Mouse (Mus musculus) midbrain, embryonic 16.5 days (tissue): ENCODE measurements around the gene Elp4. TPM values are rescaled to one million over a fixed set of nuclear protein-coding genes. Genes with fewer than 3 reads are reported as not detected.

Experiments
- ATAC-seq: fragments of 200-750 bp; cut with Nextera tagmentation; 2 replicates; pipeline ENCODE4 v1.8.0; 2017; ENCODE audit warnings: moderate TSS enrichment
- H3K27ac ChIP-seq: fragments of 300-500 bp; sonication (generic); 2 replicates; pipeline ENCODE4 v1.5.1; 2014; ENCODE audit warnings: mild to moderate bottlenecking, low read length, mixed read lengths
- H3K27me3 ChIP-seq: fragments of 300-500 bp; sonication (generic); 2 replicates; pipeline ENCODE4 v1.6.1; 2014; ENCODE audit warnings: low read depth, low read length, mixed read lengths; ENCODE audit not compliant: control insufficient read depth, insufficient read depth
- H3K36me3 ChIP-seq: fragments of 300-500 bp; sonication (generic); 2 replicates; pipeline ENCODE4 v1.6.1; 2014; ENCODE audit warnings: mild to moderate bottlenecking, low read length, moderate library complexity, mixed read lengths; ENCODE audit not compliant: control insufficient read depth, insufficient read depth
- H3K4me1 ChIP-seq: fragments of 300-500 bp; sonication (generic); 2 replicates; pipeline ENCODE4 v1.6.1; 2014; ENCODE audit warnings: mild to moderate bottlenecking, low read length, mixed read lengths; ENCODE audit not compliant: control insufficient read depth, insufficient read depth
- H3K4me2 ChIP-seq: fragments of 300-500 bp; sonication (generic); 2 replicates; pipeline ENCODE4 v1.6.1; 2014; ENCODE audit warnings: mild to moderate bottlenecking, low read length, mixed read lengths
- H3K4me3 ChIP-seq: fragments of 300-500 bp; sonication (generic); 2 replicates; pipeline ENCODE4 v1.5.1; 2014; ENCODE audit warnings: low read depth, mild to moderate bottlenecking, low read length, moderate library complexity, mixed read lengths
- H3K9ac ChIP-seq: fragments of 300-500 bp; sonication (generic); 2 replicates; pipeline ENCODE4 v1.6.1; 2014; ENCODE audit warnings: low read depth, low read length, mixed read lengths
- H3K9me3 ChIP-seq: fragments of 300-500 bp; sonication (generic); replicated peaks from 2 replicates; pipeline ENCODE4 v1.6.1; 2014; ENCODE audit warnings: mild to moderate bottlenecking, low read length, mixed read lengths; ENCODE audit not compliant: control insufficient read depth, poor library complexity, severe bottlenecking
- WGBS: fragments of 180-500 bp; shearing (Covaris S2); extraction: QIAGEN DNeasy Blood & Tissue Kit; methylation state at CpG from one replicate; pipeline ENCODE4 v1.1.7; 2014; 5-methylcytosine and 5-hydroxymethylcytosine counted together
- polyA plus RNA-seq: library from polyadenylated mRNA; unstranded; fragments of >200 nt; fragmentation: Nextera tagmentation; extraction: Ambion mirVana; gene quantifications from 2 replicates; pipeline ENCODE4 v1.2.1, GENCODE M21; 2015

Elp4 gene
- polyA plus RNA-seq, 1 experiment from 2014 or later: 41.3 TPM

GRCm38 (mm10) chr2:105815170-105815569 is 89.2 kb downstream of the Elp4 start:
- Histone ChIP-seq H3K27ac (no peak overlapping the region), H3K9ac (no peak overlapping the region), H3K4me3 (no peak overlapping the region), H3K4me1 (0 out of 2 replicates have a peak, but pooled peaks cover 2% of the 10 kb centered on the region), H3K27me3 (no peaks in the 10 kb centered on the region), H3K36me3 (no peaks in the 10 kb centered on the region), H3K9me3 (no peaks in the 10 kb centered on the region), H3K4me2 (no peak overlapping the region)
- WGBS: 71% methylated on average over 3 of the region's 3 CpGs
- no peak for ATAC-seq

- H3K9me3 ChIP-seq: no peaks in the 10 kb centered on the region
These were observed 91.3 kb downstream of the Elp4 start for GRCm38 (mm10) chr2:105813041-105813440.

GRCm38 (mm10) chr2:105810286-105810685 is 94.1 kb downstream of the Elp4 start:
- H3K4me3 ChIP-seq: no peak overlapping the region
- no peaks in the 10 kb centered on the region; the same call in 1 of the 2 replicates for H3K27me3 ChIP-seq
- H3K4me1 ChIP-seq: 0 out of 2 replicates have a peak, but pooled peaks cover 2% of the 10 kb centered on the region
- no peak for ATAC-seq
- no peaks in the 10 kb centered on the region for H3K36me3 ChIP-seq
- 87% methylated on average over 2 of the region's 2 CpGs for WGBS
- H3K9me3 ChIP-seq: no peaks in the 10 kb centered on the region
- no peak overlapping the region for H3K27ac ChIP-seq
- H3K4me2 ChIP-seq: no peak overlapping the region
- no peak overlapping the region for H3K9ac ChIP-seq

More at GRCm38 (mm10) chr2:105813041-105813440, 91.3 kb downstream of the Elp4 start:
- Histone ChIP-seq H3K27me3 (no peaks in the 10 kb centered on the region), H3K36me3 (no peaks in the 10 kb centered on the region), H3K4me3 (no peak overlapping the region), H3K4me1 (0 out of 2 replicates have a peak, but pooled peaks cover 2% of the 10 kb centered on the region), H3K9ac (no peak overlapping the region), H3K4me2 (no peak overlapping the region), H3K27ac (no peak overlapping the region)
- ATAC-seq: peak; percentile 71
- 35% methylated on average over 3 of the region's 3 CpGs for WGBS

GRCm38 (mm10) chr2:105806571-105806970 is 97.8 kb downstream of the Elp4 start:
- H3K9me3 ChIP-seq: no peaks in the 10 kb centered on the region
- 83% methylated on average over 2 of the region's 2 CpGs for WGBS
- H3K36me3 ChIP-seq: no peaks in the 10 kb centered on the region

GRCm38 (mm10) chr2:105806047-105806446 is 98.3 kb downstream of the Elp4 start:
- no peak overlapping the region for H3K4me3 ChIP-seq
- ATAC-seq: no peak
- WGBS: 86% methylated on average over 4 of the region's 4 CpGs

More at GRCm38 (mm10) chr2:105806571-105806970, 97.8 kb downstream of the Elp4 start:
- H3K4me1 ChIP-seq: no peaks in the 10 kb centered on the region
- H3K4me3 ChIP-seq: no peak overlapping the region
- H3K9ac ChIP-seq: no peak overlapping the region
- no peaks in the 10 kb centered on the region; the same call in 1 of the 2 replicates for H3K27me3 ChIP-seq
- no peak overlapping the region for H3K27ac ChIP-seq
- H3K4me2 ChIP-seq: no peak overlapping the region
- ATAC-seq: no peak

GRCm38 (mm10) chr2:105805210-105805609 is 99.2 kb downstream of the Elp4 start:
- no peak overlapping the region for H3K4me2 ChIP-seq
- H3K9ac ChIP-seq: no peak overlapping the region
- no peaks in the 10 kb centered on the region; the same call in 1 of the 2 replicates for H3K27me3 ChIP-seq
- H3K4me1 ChIP-seq: no peaks in the 10 kb centered on the region
- H3K27ac ChIP-seq: no peak overlapping the region
- no peak for ATAC-seq
- H3K9me3 ChIP-seq: no peaks in the 10 kb centered on the region
- H3K36me3 ChIP-seq: no peaks in the 10 kb centered on the region
- no peak overlapping the region for H3K4me3 ChIP-seq

More at GRCm38 (mm10) chr2:105806047-105806446, 98.3 kb downstream of the Elp4 start:
- H3K9ac ChIP-seq: no peak overlapping the region
- H3K4me2 ChIP-seq: no peak overlapping the region
- H3K27me3 ChIP-seq: no peaks in the 10 kb centered on the region; the same call in 1 of the 2 replicates
- H3K4me1 ChIP-seq: no peaks in the 10 kb centered on the region
- no peaks in the 10 kb centered on the region for H3K9me3 ChIP-seq
- no peaks in the 10 kb centered on the region for H3K36me3 ChIP-seq
- H3K27ac ChIP-seq: no peak overlapping the region

- Histone ChIP-seq H3K9me3 (no peaks in the 10 kb centered on the region), H3K27ac (no peak overlapping the region), H3K4me3 (no peak overlapping the region), H3K4me1 (no peaks in the 10 kb centered on the region), H3K4me2 (no peak overlapping the region), H3K36me3 (no peaks in the 10 kb centered on the region), H3K27me3 (no peaks in the 10 kb centered on the region; the same call in 1 of the 2 replicates), H3K9ac (no peak overlapping the region)
- ATAC-seq: no peak
- 32% methylated on average over 10 of the region's 10 CpGs for WGBS
These were observed 99.9 kb downstream of the Elp4 start for GRCm38 (mm10) chr2:105804506-105804905.

- H3K4me2 ChIP-seq: no peak overlapping the region
- H3K9me3 ChIP-seq: no peaks in the 10 kb centered on the region
- ATAC-seq: no peak
These were observed 100.9 kb downstream of the Elp4 start for GRCm38 (mm10) chr2:105803427-105803826.

GRCm38 (mm10) chr2:105802902-105803301 is 101.5 kb downstream of the Elp4 start:
- Histone ChIP-seq H3K4me2 (no peak overlapping the region), H3K27me3 (no peaks in the 10 kb centered on the region; the same call in 1 of the 2 replicates), H3K36me3 (no peaks in the 10 kb centered on the region), H3K4me3 (no peak overlapping the region), H3K4me1 (no peaks in the 10 kb centered on the region), H3K9ac (no peak overlapping the region), H3K9me3 (no peaks in the 10 kb centered on the region), H3K27ac (no peak overlapping the region)
- ATAC-seq: no peak
- 85% methylated on average over 2 of the region's 2 CpGs for WGBS

More at GRCm38 (mm10) chr2:105803427-105803826, 100.9 kb downstream of the Elp4 start:
- Histone ChIP-seq H3K4me3 (no peak overlapping the region), H3K9ac (no peak overlapping the region), H3K4me1 (no peaks in the 10 kb centered on the region), H3K36me3 (no peaks in the 10 kb centered on the region), H3K27me3 (no peaks in the 10 kb centered on the region; the same call in 1 of the 2 replicates), H3K27ac (no peak overlapping the region)
- 46% methylated on average over 5 of the region's 5 CpGs for WGBS
